Mouse (Mus musculus): ENCODE measurements at regions not wholly inside any gene's neighbourhood (a gene's known extent, or its start where the extent isn't known, plus 50 kb on each side); places are given as distances from the start of the nearest gene placed in this dataset.

DNA sequence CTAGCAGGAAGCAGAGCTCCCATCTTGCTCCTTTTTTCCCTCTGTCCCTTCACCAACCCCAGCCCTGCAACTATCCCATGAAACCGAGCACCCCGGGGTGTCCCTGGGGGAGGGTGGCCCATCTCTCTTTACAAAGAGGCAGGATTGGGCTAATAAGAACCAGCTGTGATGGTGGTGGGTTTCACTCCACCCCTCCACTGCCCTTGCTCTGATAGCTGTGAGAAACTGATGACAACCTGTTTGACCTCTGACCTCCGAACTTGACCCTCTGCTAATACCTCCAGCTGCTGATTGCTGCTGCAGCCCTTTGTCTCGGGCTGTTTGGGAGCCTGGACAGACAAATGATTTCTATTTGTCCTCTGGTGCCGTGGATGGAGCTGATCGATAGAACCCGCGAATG is 128.1 kb upstream of the Lhx1 start:
- no peak overlapping the region for H3K4me2 ChIP-seq (ENCODE audit: insufficient read depth, low read depth, poor library complexity, severe bottlenecking)
- H3K9ac ChIP-seq (ENCODE audit: insufficient read depth, low read depth) = no peak overlapping the region
- peaks cover 4% of the 10 kb centered on the region for H3K9me3 ChIP-seq (replicated peaks; ENCODE audit: low read length)
- DNase-seq (ENCODE audit: extremely low read depth) = no peak
- H3K4me3 ChIP-seq (replicated peaks in 1 of 3; ENCODE audit: low read depth in 2 of 3, low read length in 2 of 3, poor library complexity in 1 of 3) = no peak overlapping the region
- H3K79me2 ChIP-seq (replicated peaks; ENCODE audit: control insufficient read depth, extremely low read depth, insufficient read depth, poor library complexity, severe bottlenecking) = no peaks in the 10 kb centered on the region
- H3K27ac ChIP-seq (ENCODE audit: insufficient read depth, low read depth) = no peak overlapping the region
- H3K27me3 ChIP-seq (replicated peaks) = peaks cover 88% of the 10 kb centered on the region
- H3K36me3 ChIP-seq (replicated peaks in 1 of 2; ENCODE audit: control insufficient read depth in 1 of 2, insufficient read depth in 1 of 2, low read length in 1 of 2) = no peaks in the 10 kb centered on the region
- in situ Hi-C loops (cut with MboI; ENCODE audit: low pct_ligation_motif_present, low pct_unique_long_range_greater_than_20kb, low sequenced_read_pairs) = no loop called here
- no peaks in the 10 kb centered on the region for H3K4me1 ChIP-seq (ENCODE audit: control insufficient read depth in 1 of 2, insufficient read depth in 2 of 2)
- TF ChIP-seq RCOR1 (conservative IDR thresholded peaks at IDR 0.05; ENCODE audit: low read depth, low read length) = no peak
- no peak for TF ChIP-seq CHD1 (IDR thresholded peaks at IDR 0.05; ENCODE audit: low read depth, low read length)
- TF ChIP-seq MAZ (IDR thresholded peaks at IDR 0.05; ENCODE audit: low read depth, low read length) = no peak
- TF ChIP-seq BHLHE40 (IDR thresholded peaks at IDR 0.05; ENCODE audit: low read depth, low read length) = no peak
- no peak for TF ChIP-seq E2F4 (IDR thresholded peaks at IDR 0.05; ENCODE audit: insufficient replicate concordance, low read depth, low read length)
- no peak for TF ChIP-seq ETS1 (conservative IDR thresholded peaks at IDR 0.05; ENCODE audit: low read depth, low read length)
- no peak for TF ChIP-seq JUN (IDR thresholded peaks at IDR 0.05; ENCODE audit: insufficient read depth, low read depth, low read length)
- TF ChIP-seq KAT2A (IDR thresholded peaks at IDR 0.05; ENCODE audit: insufficient replicate concordance, low read length) = no peak
- TF ChIP-seq NELFE (IDR thresholded peaks at IDR 0.05; ENCODE audit: low read depth, low read length) = no peak
- TF ChIP-seq ZC3H11A (IDR thresholded peaks at IDR 0.05; ENCODE audit: low read depth, low read length) = no peak
- TF ChIP-seq PAX5 (IDR thresholded peaks at IDR 0.05; ENCODE audit: low read length) = no peak
- no peak for TF ChIP-seq MEF2A (IDR thresholded peaks at IDR 0.05; ENCODE audit: borderline replicate concordance, low read depth, low read length)
- TF ChIP-seq SIN3A (IDR thresholded peaks at IDR 0.05; ENCODE audit: low read length) = no peak
- TF ChIP-seq MAFK (IDR thresholded peaks at IDR 0.05; ENCODE audit: insufficient replicate concordance, low read length) = no peak
- no peak for TF ChIP-seq USF2 (conservative IDR thresholded peaks at IDR 0.05; ENCODE audit: low read depth, low read length)
- dilution Hi-C loops (cut with MboI; ENCODE audit: extremely low pct_ligation_motif_present, extremely low pct_unique_long_range_greater_than_20kb, low sequenced_read_pairs) = no loop called here

GRCm38 (mm10) chr11:84648899-84649298 is 123.6 kb upstream of the Lhx1 start:
- peaks cover 84% of the 10 kb centered on the region for H3K27me3 ChIP-seq (replicated peaks)
- in situ Hi-C loops (cut with MboI; ENCODE audit: low pct_ligation_motif_present, low pct_unique_long_range_greater_than_20kb, low sequenced_read_pairs) (no loop called here), dilution Hi-C loops (cut with MboI; ENCODE audit: extremely low pct_ligation_motif_present, extremely low pct_unique_long_range_greater_than_20kb, low sequenced_read_pairs) (no loop called here)
- H3K4me1 ChIP-seq (ENCODE audit: control insufficient read depth in 1 of 2, insufficient read depth in 2 of 2) = no peaks in the 10 kb centered on the region
- H3K4me3 ChIP-seq (replicated peaks in 1 of 3; ENCODE audit: low read depth in 2 of 3, low read length in 2 of 3, poor library complexity in 1 of 3) = no peak overlapping the region
- no peak for DNase-seq (ENCODE audit: extremely low read depth)
- no peaks in the 10 kb centered on the region for H3K79me2 ChIP-seq (replicated peaks; ENCODE audit: control insufficient read depth, extremely low read depth, insufficient read depth, poor library complexity, severe bottlenecking)
- H3K9me3 ChIP-seq (replicated peaks; ENCODE audit: low read length) = peaks cover 8% of the 10 kb centered on the region
- no peak overlapping the region for H3K4me2 ChIP-seq (ENCODE audit: insufficient read depth, low read depth, poor library complexity, severe bottlenecking)
- H3K36me3 ChIP-seq (replicated peaks in 1 of 2; ENCODE audit: control insufficient read depth in 1 of 2, insufficient read depth in 1 of 2, low read length in 1 of 2) = no peaks in the 10 kb centered on the region
- no peak overlapping the region for H3K9ac ChIP-seq (ENCODE audit: insufficient read depth, low read depth)
- no peak for TF ChIP-seq ZKSCAN1 (IDR thresholded peaks at IDR 0.05; ENCODE audit: borderline replicate concordance, low read depth, low read length)
- TF ChIP-seq ELF1 (IDR thresholded peaks at IDR 0.05; ENCODE audit: low read depth, low read length) = no peak
- no peak for TF ChIP-seq KAT2A (IDR thresholded peaks at IDR 0.05; ENCODE audit: insufficient replicate concordance, low read length)
- no peak for TF ChIP-seq JUND (conservative IDR thresholded peaks at IDR 0.05; ENCODE audit: low read depth, low read length)
- no peak for TF ChIP-seq POLR2AphosphoS2 (IDR thresholded peaks at IDR 0.05; ENCODE audit: low read depth, low read length)
- TF ChIP-seq PAX5 (IDR thresholded peaks at IDR 0.05; ENCODE audit: low read length) = no peak
- no peak for TF ChIP-seq SMC3 (IDR thresholded peaks at IDR 0.05; ENCODE audit: low read depth, low read length)
- TF ChIP-seq RCOR1 (conservative IDR thresholded peaks at IDR 0.05; ENCODE audit: low read depth, low read length) = no peak
- no peak for TF ChIP-seq UBTF (IDR thresholded peaks at IDR 0.05; ENCODE audit: low read depth, low read length)
- no peak for TF ChIP-seq MAX (IDR thresholded peaks at IDR 0.05; ENCODE audit: low read length)
- no peak for TF ChIP-seq TCF12 (IDR thresholded peaks at IDR 0.05; ENCODE audit: low read depth, low read length)
- no peak for TF ChIP-seq MYC (IDR thresholded peaks at IDR 0.05; ENCODE audit: low read depth, low read length)
- no peak for TF ChIP-seq NRF1 (IDR thresholded peaks at IDR 0.05; ENCODE audit: low read depth, low read length)
- TF ChIP-seq BHLHE40 (IDR thresholded peaks at IDR 0.05; ENCODE audit: low read depth, low read length) = no peak
- TF ChIP-seq NELFE (IDR thresholded peaks at IDR 0.05; ENCODE audit: low read depth, low read length) = no peak
- H3K27ac ChIP-seq (ENCODE audit: insufficient read depth, low read depth) = no peak overlapping the region

Measured in CH12.LX (cell line).